Mouse (Mus musculus) hindbrain, postnatal 0 days (tissue): ENCODE results near the gene Slc46a3. TPM values are rescaled to one million over a fixed set of nuclear protein-coding genes. Genes with fewer than 3 reads are reported as not detected.

Experiments used
- ATAC-seq: fragments of 200-750 bp; cut with Nextera tagmentation; 2 replicates; pipeline ENCODE4 v1.8.0; 2017; ENCODE audit warnings: mild to moderate bottlenecking, moderate TSS enrichment, moderate library complexity
- DNase-seq: peaks from one replicate; pipeline ENCODE4 v3.0.0-alpha.2; 2015; ENCODE audit warnings: low spot score
- H3K27ac ChIP-seq: fragments of 300-500 bp; sonication (generic); 2 replicates; pipeline ENCODE4 v1.5.1; 2014; ENCODE audit warnings: mild to moderate bottlenecking
- H3K27me3 ChIP-seq: fragments of 300-500 bp; sonication (generic); 2 replicates; pipeline ENCODE4 v1.6.1; 2014; ENCODE audit warnings: low read length, mixed read lengths; ENCODE audit not compliant: insufficient read depth
- H3K36me3 ChIP-seq: fragments of 300-500 bp; sonication (generic); 2 replicates; pipeline ENCODE4 v1.6.1; 2014; ENCODE audit warnings: low read length, mixed read lengths; ENCODE audit not compliant: insufficient read depth
- H3K4me1 ChIP-seq: fragments of 300-500 bp; sonication (generic); 2 replicates; pipeline ENCODE4 v1.6.1; 2014; ENCODE audit warnings: antibody characterized with exemption, low read length, mixed read lengths; ENCODE audit not compliant: insufficient read depth
- H3K4me2 ChIP-seq: fragments of 300-500 bp; sonication (generic); 2 replicates; pipeline ENCODE4 v1.6.1; 2014; ENCODE audit warnings: low read depth, mild to moderate bottlenecking, low read length, moderate library complexity, mixed read lengths
- H3K4me3 ChIP-seq: fragments of 300-500 bp; sonication (generic); 2 replicates; pipeline ENCODE4 v1.5.1; 2014; ENCODE audit warnings: low read length
- H3K9ac ChIP-seq: fragments of 300-500 bp; sonication (generic); replicated peaks from 2 replicates; pipeline ENCODE4 v1.6.1; 2014; ENCODE audit warnings: mild to moderate bottlenecking, low read length, moderate library complexity, mixed read lengths
- H3K9me3 ChIP-seq: fragments of 300-500 bp; sonication (generic); 2 replicates; pipeline ENCODE4 v1.6.1; 2016; ENCODE audit warnings: low read length, mixed read lengths
- CTCF ChIP-seq: IDR thresholded peaks from 2 replicates; pipeline ENCODE4 v1.5.1; 2016; ENCODE audit warnings: antibody characterized with exemption, control low read depth, low read depth
- WGBS: fragments of 180-500 bp; shearing (Covaris S2); extraction: QIAGEN DNeasy Blood & Tissue Kit; methylation state at CpG from one replicate; pipeline ENCODE4 v1.1.7; 2014; 5-methylcytosine and 5-hydroxymethylcytosine counted together
- polyA plus RNA-seq: library from polyadenylated mRNA; unstranded; fragments of >200 nt; fragmentation: Nextera tagmentation; extraction: Ambion mirVana; gene quantifications from 2 replicates; pipeline ENCODE4 v1.2.1, GENCODE M21; 2015
- total RNA-seq: library from RNA; depleted of rRNA; stranded (reverse); fragments of >200 nt; gene quantifications from 2 replicates; pipeline ENCODE4 v1.2.3, GENCODE M21; 2014

Gene Slc46a3
- total and polyA plus RNA-seq, 2 experiments from 2014 or later: 6.1 to 6.2 TPM

GRCm38 (mm10) chr5:147869568-147869967 lies 25.0 kb downstream of the Slc46a3 start:
- 96% methylated on average over 6 of the region's 6 CpGs for WGBS
- DNase-seq (no peak), ATAC-seq (no peak)
- TF ChIP-seq CTCF: no peak
- Histone ChIP-seq H3K4me3 (no peak overlapping the region), H3K36me3 (peaks cover 51% of the 10 kb centered on the region), H3K4me1 (no peaks in the 10 kb centered on the region), H3K27ac (no peak overlapping the region), H3K9ac (no peak overlapping the region), H3K9me3 (no peaks in the 10 kb centered on the region), H3K27me3 (no peaks in the 10 kb centered on the region), H3K4me2 (no peak overlapping the region)

GRCm38 (mm10) chr5:147868674-147869073 lies 25.9 kb downstream of the Slc46a3 start:
- DNase-seq: no peak
- Histone ChIP-seq H3K36me3 (peaks cover 48% of the 10 kb centered on the region), H3K27me3 (no peaks in the 10 kb centered on the region), H3K9me3 (no peaks in the 10 kb centered on the region), H3K27ac (no peak overlapping the region), H3K4me3 (no peak overlapping the region), H3K9ac (no peak overlapping the region), H3K4me1 (no peaks in the 10 kb centered on the region), H3K4me2 (no peak overlapping the region)
- TF ChIP-seq CTCF: peak; percentile 38; the same call in 1 of the 2 replicates
- 92% methylated on average over 4 of the region's 4 CpGs for WGBS
- ATAC-seq: no peak

GRCm38 (mm10) chr5:147860449-147861261 lies 34.0 kb downstream of the Slc46a3 start, which contains the start of gene Pomp:
Gene Pomp, plus strand, starts transcription at chr5:147860461.
- Histone ChIP-seq H3K9ac (peak within 1 kb of the TSS; percentile 88), H3K4me3 (peak within 1 kb of the TSS; percentile 96), H3K4me1 (peaks cover 8% of the 10 kb centered on the region), H3K27ac (peak within 1 kb of the TSS; percentile 84), H3K36me3 (peaks cover 9% of the 10 kb centered on the region; the same call in 1 of the 2 replicates), H3K27me3 (no peaks in the 10 kb centered on the region), H3K4me2 (peak within 1 kb of the TSS; percentile 88), H3K9me3 (no peaks in the 10 kb centered on the region)
- WGBS: under 1% methylated on average over 65 of the region's 68 CpGs
- DNase-seq (peak; percentile 96), ATAC-seq (peak; percentile 97)
- peak; percentile 27 for TF ChIP-seq CTCF

GRCm38 (mm10) chr5:147860076-147860448 lies 34.6 kb downstream of the Slc46a3 start:
- Histone ChIP-seq H3K36me3 (peaks cover 9% of the 10 kb centered on the region; the same call in 1 of the 2 replicates), H3K27me3 (no peaks in the 10 kb centered on the region), H3K9me3 (no peaks in the 10 kb centered on the region), H3K4me1 (peaks cover 8% of the 10 kb centered on the region), H3K4me2 (peak overlapping the region; percentile 88), H3K9ac (peak overlapping the region; percentile 88), H3K4me3 (peak overlapping the region; percentile 96), H3K27ac (peak overlapping the region; percentile 84)
- DNase-seq: no peak
- WGBS: 1% methylated on average over 18 of the region's 18 CpGs
- no peak for ATAC-seq
- TF ChIP-seq CTCF: no peak

- Histone ChIP-seq H3K4me1 (no peaks in the 10 kb centered on the region), H3K27ac (no peak overlapping the region), H3K4me2 (no peak overlapping the region), H3K4me3 (no peak overlapping the region), H3K9me3 (no peaks in the 10 kb centered on the region), H3K9ac (no peak overlapping the region), H3K27me3 (no peaks in the 10 kb centered on the region), H3K36me3 (no peaks in the 10 kb centered on the region)
- DNase-seq (no peak), ATAC-seq (no peak)
- WGBS: 62% methylated on average over 7 of the region's 7 CpGs
- TF ChIP-seq CTCF: no peak
Observed at GRCm38 (mm10) chr5:147850194-147850593, 44.4 kb downstream of the Slc46a3 start.

GRCm38 (mm10) chr5:147848164-147848863 lies 46.3 kb downstream of the Slc46a3 start:
- no peaks in the 10 kb centered on the region for H3K4me1 ChIP-seq
- H3K9me3 ChIP-seq: no peaks in the 10 kb centered on the region
- H3K4me3 ChIP-seq: no peak overlapping the region
- peak; percentile 86 for DNase-seq
- no peak overlapping the region for H3K9ac ChIP-seq
- peak overlapping the region; percentile 17; the same call in 1 of the 2 replicates for H3K4me2 ChIP-seq
- peak; percentile 90 for TF ChIP-seq CTCF
- 25% methylated on average over 16 of the region's 16 CpGs for WGBS
- 0 out of 2 replicates have a peak, but pooled peaks have one; percentile 56 for ATAC-seq
- no peaks in the 10 kb centered on the region for H3K36me3 ChIP-seq
- no peak overlapping the region for H3K27ac ChIP-seq
- H3K27me3 ChIP-seq: no peaks in the 10 kb centered on the region
